Mouse (Mus musculus) NIH3T3 (cell line): ENCODE results near the gene Ccdc66.

Experiments
- DNase-seq: peaks from one replicate; pipeline ENCODE4 v3.0.0-alpha.2; 2012; ENCODE audit warnings: low read depth

Gene Ccdc66

DNA sequence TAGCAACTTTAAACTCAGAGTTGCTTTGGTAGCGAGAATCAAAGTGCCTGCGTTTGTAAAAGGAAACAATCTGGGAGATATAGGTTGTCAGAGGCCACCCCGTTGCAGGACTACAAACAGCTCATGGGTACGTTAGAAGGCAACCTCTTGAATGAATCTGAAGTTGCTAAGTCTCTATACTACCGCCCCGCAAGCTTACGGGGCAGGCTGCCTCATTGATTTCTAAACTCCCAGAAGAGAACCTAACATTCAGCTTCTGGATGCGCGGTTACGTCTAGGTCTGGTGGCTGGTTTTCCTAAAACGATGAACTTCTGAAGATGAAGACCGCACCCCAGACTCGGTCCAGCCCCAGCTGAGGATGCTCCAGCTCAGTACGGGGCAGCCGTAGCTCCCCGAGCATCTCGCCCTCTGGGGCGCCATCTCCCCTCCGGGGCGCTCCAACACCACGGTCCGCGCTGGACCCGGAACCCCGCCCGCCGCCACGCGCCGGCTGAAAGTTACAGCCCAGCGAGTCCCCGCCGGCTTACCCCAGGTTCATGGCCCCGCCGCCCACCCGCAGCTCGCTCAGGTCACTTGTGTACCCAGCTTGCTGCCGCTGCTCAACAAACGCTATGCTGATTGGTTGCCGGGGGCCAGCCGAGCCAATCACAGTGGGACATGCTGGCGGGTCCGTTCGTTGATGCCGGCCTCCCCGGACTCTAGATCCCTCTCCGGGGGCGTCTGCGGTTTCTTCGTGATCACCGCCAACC lies at the start of gene Ccdc66:
Gene Ccdc66, minus strand, starts transcription at position 567 of the 750 bp plus-strand sequence.
- DNase-seq = peak; percentile 95

DNA sequence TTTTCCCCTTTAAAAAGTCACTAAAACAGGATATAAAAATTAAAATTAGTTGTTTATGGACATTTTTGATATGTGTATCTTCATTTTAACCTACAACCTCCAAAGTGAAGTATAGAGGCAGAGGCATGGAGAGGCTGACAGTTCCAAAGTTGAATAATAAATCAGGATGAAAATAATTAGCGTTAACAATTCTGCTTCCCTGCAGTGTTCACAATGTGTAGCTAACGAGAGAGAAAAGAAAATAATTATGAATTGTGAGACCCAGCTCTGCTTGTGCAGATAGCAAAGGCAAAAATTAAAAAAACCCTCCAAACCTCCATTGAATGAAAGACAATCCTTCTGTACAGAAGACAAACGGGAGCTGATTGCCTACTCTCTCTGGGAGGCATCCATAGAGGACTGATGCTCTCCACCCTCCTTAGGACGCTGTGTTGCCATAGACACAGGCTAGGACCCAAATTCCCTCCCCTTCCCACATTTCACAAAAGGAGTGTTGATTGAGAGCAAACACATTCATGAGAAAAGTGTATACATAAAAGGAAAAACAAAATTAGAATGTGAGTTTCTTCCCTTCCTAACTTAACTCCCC lies 35.7 kb upstream of the Ccdc66 start:
- DNase-seq = no peak

DNA sequence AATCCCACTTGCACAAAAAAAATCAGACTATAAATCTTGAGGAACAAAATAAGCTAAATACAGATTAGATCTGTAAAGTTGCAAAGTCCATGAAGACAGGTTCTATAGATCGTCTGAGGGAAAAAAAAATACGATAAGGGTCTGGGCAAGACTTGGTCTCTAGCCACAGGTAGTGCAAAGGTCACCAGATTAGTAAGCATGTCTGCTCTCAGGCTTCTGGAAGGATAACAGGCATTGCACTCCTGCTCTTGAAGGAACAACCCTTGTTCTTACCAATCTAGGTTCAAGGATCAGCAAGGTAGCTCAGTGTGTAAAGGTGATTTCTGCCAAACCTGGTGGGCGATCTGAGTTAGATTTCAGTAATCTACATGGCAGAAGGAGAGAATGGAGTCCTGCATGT lies 28.2 kb upstream of the Ccdc66 start:
- DNase-seq = no peak

DNA sequence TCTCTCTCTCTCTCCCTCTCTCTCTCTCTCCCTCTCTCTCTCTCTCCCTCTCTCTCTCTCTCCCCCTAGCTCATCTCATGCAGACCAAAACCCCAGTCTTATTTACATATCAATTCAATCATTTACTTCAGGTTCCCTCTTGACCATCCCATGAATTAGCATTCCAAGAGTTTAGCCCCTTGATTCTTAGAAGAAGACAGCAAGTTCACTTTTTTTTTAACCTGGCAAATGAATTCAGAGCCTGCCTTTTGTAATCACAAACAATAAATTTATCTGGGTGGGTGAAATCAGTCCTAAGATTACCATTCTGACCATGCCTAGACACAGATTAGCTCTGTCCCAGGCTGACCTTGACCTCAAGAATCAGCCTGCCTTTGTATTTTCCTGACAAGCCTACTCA lies 16.3 kb upstream of the Ccdc66 start:
- DNase-seq = no peak

DNA sequence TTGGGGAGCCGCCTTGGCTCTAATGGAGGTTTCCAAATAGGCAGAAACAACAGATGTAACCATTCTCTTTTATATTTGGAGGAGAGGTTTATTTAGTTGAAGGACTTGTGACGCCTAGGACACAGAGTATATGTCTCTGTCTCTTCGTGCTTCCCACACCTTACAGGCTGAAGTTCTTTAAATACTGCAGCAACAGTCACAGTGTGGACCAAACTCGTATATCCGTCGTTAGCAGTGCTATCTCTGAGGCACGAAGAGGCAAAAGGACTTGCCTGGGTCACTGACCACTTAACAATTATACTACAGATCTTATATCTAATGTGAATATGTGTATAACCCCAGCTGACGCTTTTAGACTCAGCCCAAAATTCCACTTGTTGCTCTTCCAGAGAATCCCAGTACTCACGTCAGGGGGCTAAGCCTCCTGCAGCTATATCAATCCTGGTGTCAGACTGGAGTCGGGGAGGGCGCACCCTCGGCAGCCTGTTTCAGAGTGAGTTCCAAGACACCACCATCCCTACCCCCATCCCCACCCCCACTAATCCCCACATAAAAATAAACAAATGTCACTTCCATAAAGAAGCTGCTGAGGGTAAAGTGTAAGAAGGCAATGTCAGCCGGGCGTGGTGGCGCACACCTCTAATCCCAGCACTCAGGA lies 513 bp upstream of the Ccdc66 start:
- no peak for DNase-seq

DNA sequence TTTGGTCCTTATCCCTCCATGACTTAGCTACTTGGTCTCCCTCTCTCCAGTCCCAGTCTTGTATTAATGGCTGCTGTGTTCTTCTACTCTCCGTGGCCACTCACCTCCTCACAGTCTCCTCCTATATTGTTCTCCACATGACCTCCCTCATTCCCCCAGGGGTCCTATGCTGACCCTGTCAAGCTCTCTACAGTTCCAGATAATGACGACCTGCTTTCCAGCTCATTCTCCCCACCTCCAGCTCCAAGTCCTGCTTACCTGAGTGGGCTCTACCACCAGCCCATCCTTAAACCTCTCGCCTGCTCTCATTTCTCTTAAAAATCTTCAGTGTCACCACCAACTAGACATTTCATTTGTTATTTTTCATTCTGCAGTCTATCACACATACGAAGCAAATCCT lies 7.2 kb downstream of the Ccdc66 start:
- no peak for DNase-seq

DNA sequence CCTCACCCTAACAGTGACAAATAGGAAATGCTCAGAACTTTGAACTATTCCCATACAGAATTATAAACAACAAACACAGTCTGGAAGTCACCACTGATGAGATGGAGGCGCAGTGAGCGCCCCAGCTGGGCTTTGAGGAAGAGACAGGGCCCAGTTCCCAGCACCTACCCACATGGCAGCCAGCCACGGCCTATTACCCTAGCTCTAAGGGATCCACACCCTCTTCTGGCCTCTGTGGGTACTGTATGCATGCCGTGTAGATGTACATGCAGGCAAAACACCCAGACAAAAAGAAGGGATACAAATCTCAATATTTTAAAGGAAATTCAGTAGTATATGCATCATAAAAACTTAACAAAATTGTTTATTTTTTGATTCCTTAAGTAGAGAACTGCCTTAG lies 14.7 kb downstream of the Ccdc66 start:
- DNase-seq = peak; percentile 17

DNA sequence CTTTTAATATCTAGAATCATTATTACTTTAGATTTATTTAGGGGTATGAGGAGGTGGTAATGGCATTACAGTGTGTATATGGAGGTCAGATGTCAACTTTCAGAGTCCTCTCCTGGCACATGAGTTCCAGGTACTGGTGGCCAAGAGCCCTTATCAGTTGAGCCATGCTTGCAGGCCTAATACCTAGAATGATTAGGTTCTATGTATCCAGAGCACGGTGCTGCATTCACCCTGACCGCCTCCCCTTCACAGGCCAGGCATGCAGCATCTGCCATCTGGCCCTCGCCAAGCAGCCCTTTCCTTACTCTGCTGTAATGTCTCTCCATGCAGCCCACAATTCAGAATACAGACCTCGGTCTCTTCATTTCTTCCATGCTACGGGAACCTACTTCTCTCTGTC lies 16.9 kb downstream of the Ccdc66 start:
- no peak for DNase-seq

DNA sequence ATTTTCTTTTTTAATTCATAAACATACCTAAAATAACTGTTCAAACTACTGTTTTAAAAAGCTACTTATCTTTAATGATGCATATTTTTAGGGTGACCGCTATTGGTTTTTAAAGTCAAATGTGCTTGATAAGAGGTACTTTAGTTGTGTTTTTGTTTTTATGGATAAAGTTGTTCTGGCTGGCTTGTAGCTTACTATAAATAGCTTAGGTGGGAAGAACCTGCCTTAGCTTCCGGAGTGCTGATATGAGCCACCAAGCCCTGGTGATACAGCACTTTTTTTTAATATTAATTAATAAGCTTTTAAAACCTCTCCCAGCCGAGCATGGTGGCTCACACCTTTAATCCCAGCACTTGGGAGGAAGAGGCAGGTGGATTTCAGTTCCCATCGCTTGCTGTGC lies 61.3 kb downstream of the Ccdc66 start:
- DNase-seq = no peak

DNA sequence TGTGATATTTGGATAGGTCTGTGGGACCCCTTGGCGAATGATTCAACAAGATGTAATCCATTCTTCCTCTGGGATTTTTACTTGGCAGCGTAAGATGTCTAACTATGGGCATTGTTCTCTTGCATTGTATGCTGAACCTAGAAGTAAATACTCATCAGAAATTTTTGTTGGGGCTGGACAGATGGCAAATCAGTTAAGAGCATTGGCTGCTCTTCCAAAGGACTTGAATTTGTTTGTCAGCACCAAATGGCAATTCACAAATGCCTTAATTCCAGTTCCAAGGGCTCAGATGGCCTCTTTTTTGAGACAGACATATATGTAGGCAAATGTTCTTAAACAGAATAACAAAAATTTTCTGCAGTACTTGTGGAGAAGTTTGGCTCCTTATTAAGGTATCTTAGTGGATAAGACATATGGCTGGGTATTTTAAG lies 63.4 kb downstream of the Ccdc66 start:
- DNase-seq = no peak

DNA sequence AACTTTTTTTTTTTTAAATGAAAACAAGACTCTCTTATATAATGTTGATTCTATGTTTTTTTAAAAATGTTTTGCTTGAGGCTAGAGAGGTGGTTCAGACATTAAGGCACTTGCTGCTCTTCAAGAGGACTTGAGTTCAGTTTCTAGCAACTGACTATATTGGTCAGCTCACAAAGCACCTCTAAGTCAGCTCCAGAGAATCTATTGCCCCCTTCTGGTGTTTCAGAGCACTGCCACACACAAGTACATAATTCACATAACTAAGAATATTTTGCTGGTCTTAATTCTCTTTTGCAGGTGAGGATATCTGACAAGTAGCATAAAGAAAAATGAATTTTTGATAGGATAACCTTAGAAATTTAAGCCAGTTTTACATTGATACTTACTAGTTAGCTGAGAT lies 67.3 kb downstream of the Ccdc66 start:
- peak; percentile 30 for DNase-seq

DNA sequence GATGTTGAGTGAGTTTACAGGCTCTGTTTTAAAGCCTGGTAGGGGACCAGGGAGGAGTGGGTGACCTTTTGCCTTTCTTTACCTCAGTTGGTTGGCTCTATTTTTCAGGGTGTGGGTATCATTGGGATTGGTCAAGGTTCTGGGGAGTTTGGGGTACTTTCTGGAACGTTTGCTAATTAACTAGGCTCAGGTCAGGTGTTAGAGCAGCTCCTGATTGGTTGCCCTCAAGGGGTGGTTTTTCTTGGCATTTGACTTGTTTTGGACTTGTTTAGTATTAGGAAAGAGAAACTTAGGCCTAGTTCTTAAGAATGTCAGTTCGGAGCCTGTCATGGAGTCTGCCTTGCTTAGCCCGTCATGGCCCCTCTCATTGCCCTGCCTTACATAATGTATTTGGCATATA lies 71.4 kb downstream of the Ccdc66 start:
- DNase-seq = no peak

DNA sequence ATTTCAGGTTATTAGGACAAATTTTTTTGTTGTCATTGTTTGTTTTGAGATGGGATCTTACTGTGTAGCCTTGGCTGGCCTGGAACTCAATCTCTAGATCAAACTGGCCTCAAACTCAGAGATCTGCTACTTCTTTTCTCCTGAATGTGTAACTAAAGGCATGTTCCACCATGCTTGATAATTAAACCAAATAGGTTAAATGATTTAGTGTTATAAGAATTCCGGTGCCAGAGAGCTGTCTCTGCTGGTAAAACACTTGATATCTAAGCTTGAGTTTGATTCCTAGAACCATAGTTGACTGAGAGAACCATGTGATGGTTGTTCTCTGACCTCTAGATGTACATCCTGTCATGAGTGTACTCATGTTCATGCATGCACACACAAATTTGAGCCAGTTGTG lies 72.1 kb downstream of the Ccdc66 start:
- no peak for DNase-seq

DNA sequence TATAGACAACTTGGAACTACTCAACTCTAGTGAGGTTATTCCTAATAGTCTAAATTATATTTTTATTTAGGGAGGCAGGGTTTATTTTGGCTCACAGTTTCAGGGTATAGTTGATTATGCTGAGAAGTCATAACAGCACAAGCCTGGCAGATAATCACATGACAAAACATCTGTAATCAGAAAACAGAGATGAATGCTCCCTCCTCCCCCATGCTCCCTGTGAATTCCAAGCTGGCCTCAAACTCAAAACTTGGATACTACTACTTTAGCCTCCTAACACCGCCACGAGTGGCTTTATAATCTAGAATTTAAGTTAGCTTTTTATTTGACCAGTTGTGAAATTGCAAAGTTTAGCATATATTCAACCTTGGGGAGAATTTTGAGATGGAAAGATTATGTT lies 76.2 kb downstream of the Ccdc66 start:
- no peak for DNase-seq
